Mouse (Mus musculus): ENCODE data around the gene Pigq. TPM values are rescaled to one million over a fixed set of nuclear protein-coding genes. Genes with fewer than 3 reads are reported as not detected.

The Pigq gene
- polyA plus RNA-seq, 1 experiment from 2014 or later, result 60.8 TPM

DNA sequence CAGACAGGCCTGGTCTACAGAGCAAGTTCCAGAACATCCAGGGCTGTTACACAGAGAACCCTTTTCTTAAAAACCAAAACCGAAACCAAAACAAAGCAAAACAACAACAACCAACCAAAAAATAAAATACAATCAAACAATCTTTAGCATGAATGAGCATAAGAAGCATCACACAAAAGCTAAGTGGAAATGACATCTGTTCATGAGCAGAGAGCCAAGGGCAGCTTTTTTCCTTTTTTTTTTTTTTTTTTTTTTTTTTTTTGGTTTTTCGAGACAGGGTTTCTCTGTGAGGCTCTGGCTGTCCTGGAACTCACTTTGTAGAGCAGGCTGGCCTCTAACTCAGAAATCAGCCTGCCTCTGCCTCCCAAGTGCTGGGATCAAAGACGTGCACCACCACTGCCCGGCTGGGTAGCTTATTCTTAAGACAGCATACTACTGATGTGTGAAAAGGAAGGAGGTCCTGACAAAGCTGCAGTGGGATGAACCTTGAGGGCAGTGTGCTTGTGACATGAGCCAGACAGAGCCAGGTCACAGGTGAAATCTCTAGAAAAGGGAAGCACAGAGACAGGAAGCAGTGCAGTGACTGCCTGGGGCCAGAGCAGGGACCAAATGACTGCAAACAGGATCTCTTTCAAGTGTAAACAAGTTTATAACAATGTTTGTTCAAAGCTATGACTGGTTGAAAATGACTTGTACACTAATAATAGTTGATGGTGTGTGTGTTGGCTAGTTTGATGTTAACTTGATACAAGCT is 26.4 kb upstream of the Pigq start:
- H3K9ac ChIP-seq, result no peak overlapping the region
- H3K27me3 ChIP-seq (replicated peaks), result no peaks in the 10 kb centered on the region
- 72% methylated on average over 4 of the region's 4 CpGs for WGBS
- 0 out of 2 replicates have a peak, but pooled peaks cover 7% of the 10 kb centered on the region for H3K4me1 ChIP-seq
- H3K27ac ChIP-seq, result no peak overlapping the region
- ATAC-seq (ENCODE audit: insufficient read depth, low FRiP score, low read depth), result no peak
- no peak overlapping the region for H3K4me2 ChIP-seq
- H3K36me3 ChIP-seq, result no peaks in the 10 kb centered on the region
- no peak overlapping the region for H3K4me3 ChIP-seq (replicated peaks)
- H3K9me3 ChIP-seq, result no peaks in the 10 kb centered on the region

DNA sequence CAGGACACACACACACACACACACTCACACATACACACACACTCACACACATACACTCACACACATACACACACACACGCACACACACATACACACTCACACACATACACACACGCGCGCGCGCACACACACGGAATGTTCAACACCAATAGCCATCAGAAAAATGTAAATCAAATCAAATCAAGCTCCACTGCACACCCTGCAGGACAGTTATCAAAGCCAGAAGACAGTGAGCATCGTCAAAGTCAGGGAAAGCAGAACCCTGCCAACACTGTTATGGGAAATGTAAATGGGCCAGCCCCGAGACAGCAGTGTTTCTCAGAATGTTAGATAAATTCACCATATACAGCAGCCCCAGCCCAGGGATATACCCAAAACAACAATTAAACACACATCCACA is 25.7 kb upstream of the Pigq start:
- H3K4me3 ChIP-seq (replicated peaks), result no peak overlapping the region
- no peaks in the 10 kb centered on the region for H3K27me3 ChIP-seq (replicated peaks)
- no peak overlapping the region for H3K9ac ChIP-seq
- no peaks in the 10 kb centered on the region for H3K36me3 ChIP-seq
- 0 out of 2 replicates have a peak, but pooled peaks cover 7% of the 10 kb centered on the region for H3K4me1 ChIP-seq
- no peaks in the 10 kb centered on the region for H3K9me3 ChIP-seq
- H3K27ac ChIP-seq, result no peak overlapping the region
- no peak overlapping the region for H3K4me2 ChIP-seq
- WGBS, result 89% methylated on average over 9 of the region's 9 CpGs
- ATAC-seq (ENCODE audit: insufficient read depth, low FRiP score, low read depth), result no peak

GRCm38 (mm10) chr17:25968176-25968575 is 23.4 kb upstream of the Pigq start:
- Histone ChIP-seq H3K4me3 (replicated peaks) (no peak overlapping the region), H3K9ac (no peak overlapping the region), H3K4me1 (0 out of 2 replicates have a peak, but pooled peaks cover 7% of the 10 kb centered on the region), H3K27ac (peak overlapping the region; percentile 36; the same call in 1 of the 2 replicates), H3K4me2 (no peak overlapping the region), H3K9me3 (no peaks in the 10 kb centered on the region), H3K36me3 (no peaks in the 10 kb centered on the region), H3K27me3 (replicated peaks) (no peaks in the 10 kb centered on the region)
- 82% methylated on average over 1 of the region's 1 CpGs for WGBS
- peak; percentile 82 for ATAC-seq (ENCODE audit: insufficient read depth, low FRiP score, low read depth)

DNA sequence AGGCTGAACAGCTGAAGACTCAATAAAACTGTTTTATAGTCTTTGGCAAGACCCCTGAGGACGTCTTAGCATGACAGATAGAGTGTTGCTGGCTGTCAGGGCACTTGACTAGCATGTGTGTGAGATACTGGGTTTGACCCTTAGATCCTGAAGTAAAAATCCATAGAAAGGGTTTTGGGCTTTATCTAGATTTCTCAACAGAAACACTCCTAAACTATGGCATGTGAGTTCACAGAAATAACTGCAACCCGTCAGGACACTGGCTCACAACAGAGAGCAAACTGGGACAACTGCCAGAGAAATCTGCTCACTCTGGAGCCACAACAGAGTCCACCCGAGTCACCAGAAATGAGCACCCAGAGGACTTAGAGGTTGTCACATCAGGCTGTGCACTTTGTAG is 22.9 kb upstream of the Pigq start:
- H3K4me2 ChIP-seq, result no peak overlapping the region
- H3K27me3 ChIP-seq (replicated peaks), result no peaks in the 10 kb centered on the region
- H3K9me3 ChIP-seq, result no peaks in the 10 kb centered on the region
- H3K4me1 ChIP-seq, result 0 out of 2 replicates have a peak, but pooled peaks cover 7% of the 10 kb centered on the region
- peak overlapping the region; percentile 36; the same call in 1 of the 2 replicates for H3K27ac ChIP-seq
- no peaks in the 10 kb centered on the region for H3K36me3 ChIP-seq
- ATAC-seq (ENCODE audit: insufficient read depth, low FRiP score, low read depth), result no peak
- WGBS, result 46% methylated on average over 3 of the region's 3 CpGs
- H3K4me3 ChIP-seq (replicated peaks), result no peak overlapping the region
- no peak overlapping the region for H3K9ac ChIP-seq

DNA sequence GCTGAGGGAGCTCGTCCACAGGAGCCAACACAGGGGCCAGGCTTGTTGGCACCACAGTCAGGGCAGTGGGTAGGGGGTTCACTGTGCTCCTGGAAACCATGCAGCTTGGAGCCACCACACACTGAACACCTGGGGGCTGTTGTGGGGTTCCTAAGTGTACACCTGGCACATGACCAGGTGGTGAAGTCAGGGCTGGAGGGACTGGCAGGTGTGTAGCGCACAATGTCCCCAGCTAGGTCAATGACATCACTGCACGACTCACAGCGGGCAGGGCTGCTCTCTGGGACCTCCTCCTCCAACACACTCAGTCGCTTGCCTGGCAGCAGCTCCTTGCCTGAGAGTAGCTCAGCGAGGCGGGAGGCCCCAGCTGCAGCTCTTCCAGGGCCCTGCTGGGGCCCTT is 19.5 kb upstream of the Pigq start:
- H3K36me3 ChIP-seq, result peaks cover 18% of the 10 kb centered on the region; the same call in 1 of the 2 replicates
- no peak overlapping the region for H3K27ac ChIP-seq
- no peak overlapping the region for H3K4me2 ChIP-seq
- WGBS, result 80% methylated on average over 7 of the region's 7 CpGs
- 0 out of 2 replicates have a peak, but pooled peaks have one; percentile 10 for ATAC-seq (ENCODE audit: insufficient read depth, low FRiP score, low read depth)
- H3K9ac ChIP-seq, result no peak overlapping the region
- no peaks in the 10 kb centered on the region for H3K27me3 ChIP-seq (replicated peaks)
- H3K4me1 ChIP-seq, result 0 out of 2 replicates have a peak, but pooled peaks cover 7% of the 10 kb centered on the region
- no peak overlapping the region for H3K4me3 ChIP-seq (replicated peaks)
- H3K9me3 ChIP-seq, result no peaks in the 10 kb centered on the region

DNA sequence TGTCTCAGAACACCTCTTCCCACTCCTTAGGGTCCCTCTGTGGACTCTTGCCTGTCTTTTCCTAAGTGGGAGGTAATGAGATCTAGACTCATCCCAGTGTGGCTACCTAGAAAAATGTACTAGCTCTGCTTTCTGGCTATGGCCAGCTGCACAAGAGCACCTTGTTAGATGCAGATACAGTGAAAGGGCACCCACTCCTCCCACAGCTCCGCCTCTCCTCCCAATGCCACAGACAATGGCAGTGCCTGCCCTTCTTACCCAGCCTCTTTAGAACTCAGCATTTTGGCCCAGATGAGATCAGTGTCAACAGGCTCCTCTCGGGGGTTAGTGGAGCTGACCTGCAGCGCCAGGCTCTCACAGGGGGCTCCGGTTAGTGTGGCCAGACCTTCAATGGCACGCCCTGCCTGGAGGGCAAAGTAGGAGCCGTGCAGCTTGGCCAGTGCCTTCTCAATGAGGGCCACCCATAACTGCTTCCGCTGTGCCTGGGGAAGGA is 17.7 kb upstream of the Pigq start:
- Histone ChIP-seq H3K4me1 (0 out of 2 replicates have a peak, but pooled peaks cover 1% of the 10 kb centered on the region), H3K27ac (no peak overlapping the region), H3K9ac (no peak overlapping the region), H3K9me3 (no peaks in the 10 kb centered on the region), H3K36me3 (peaks cover 18% of the 10 kb centered on the region; the same call in 1 of the 2 replicates), H3K27me3 (replicated peaks) (no peaks in the 10 kb centered on the region), H3K4me3 (replicated peaks) (no peak overlapping the region), H3K4me2 (no peak overlapping the region)
- WGBS, result 88% methylated on average over 7 of the region's 7 CpGs
- no peak for ATAC-seq (ENCODE audit: insufficient read depth, low FRiP score, low read depth)

DNA sequence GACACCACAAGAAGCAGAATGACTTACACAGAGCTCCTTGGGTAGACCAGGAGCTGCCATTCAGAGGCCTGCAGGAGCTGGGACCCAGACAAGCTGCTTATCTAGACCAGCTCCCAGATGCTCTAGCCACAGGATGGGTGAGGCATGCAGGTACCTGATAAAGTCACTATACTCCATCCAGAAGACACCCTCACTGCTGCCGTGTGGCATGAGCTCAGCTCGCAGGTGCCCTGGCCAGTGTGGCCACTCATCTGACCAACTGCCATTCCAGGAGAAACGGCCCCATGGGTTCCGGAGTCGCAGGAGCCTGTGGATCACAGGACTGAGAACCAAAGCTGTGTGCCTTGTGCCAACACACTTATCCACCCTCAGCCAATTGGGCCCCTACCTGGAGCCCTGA is 16.8 kb upstream of the Pigq start:
- WGBS, result 89% methylated on average over 5 of the region's 5 CpGs
- Histone ChIP-seq H3K9ac (no peak overlapping the region), H3K36me3 (peaks cover 18% of the 10 kb centered on the region; the same call in 1 of the 2 replicates), H3K4me2 (no peak overlapping the region), H3K27me3 (replicated peaks) (no peaks in the 10 kb centered on the region), H3K27ac (no peak overlapping the region), H3K4me1 (no peaks in the 10 kb centered on the region), H3K4me3 (replicated peaks) (no peak overlapping the region), H3K9me3 (no peaks in the 10 kb centered on the region)
- peak; percentile 85 for ATAC-seq (ENCODE audit: insufficient read depth, low FRiP score, low read depth)

GRCm38 (mm10) chr17:25959630-25960467 is 15.1 kb upstream of the Pigq start:
- Histone ChIP-seq H3K4me1 (no peaks in the 10 kb centered on the region), H3K27me3 (replicated peaks) (no peaks in the 10 kb centered on the region), H3K36me3 (peaks cover 18% of the 10 kb centered on the region; the same call in 1 of the 2 replicates), H3K4me3 (replicated peaks) (no peak overlapping the region), H3K4me2 (no peak overlapping the region), H3K9me3 (no peaks in the 10 kb centered on the region), H3K9ac (no peak overlapping the region), H3K27ac (no peak overlapping the region)
- ATAC-seq (ENCODE audit: insufficient read depth, low FRiP score, low read depth), result no peak
- 88% methylated on average over 23 of the region's 23 CpGs for WGBS

- no peak overlapping the region for H3K4me3 ChIP-seq (replicated peaks)
- H3K4me1 ChIP-seq, result no peaks in the 10 kb centered on the region
- H3K9me3 ChIP-seq, result no peaks in the 10 kb centered on the region
- peaks cover 18% of the 10 kb centered on the region; the same call in 1 of the 2 replicates for H3K36me3 ChIP-seq
- H3K4me2 ChIP-seq, result no peak overlapping the region
- H3K27ac ChIP-seq, result no peak overlapping the region
- whole genome bisulfite sequencing, result 91% methylated on average over 11 of the region's 11 CpGs
- no peak overlapping the region for H3K9ac ChIP-seq
- no peak for ATAC-seq (ENCODE audit: insufficient read depth, low FRiP score, low read depth)
- H3K27me3 ChIP-seq (replicated peaks), result no peaks in the 10 kb centered on the region
Observed at GRCm38 (mm10) chr17:25958771-25959494, 14.2 kb upstream of the Pigq start.

DNA sequence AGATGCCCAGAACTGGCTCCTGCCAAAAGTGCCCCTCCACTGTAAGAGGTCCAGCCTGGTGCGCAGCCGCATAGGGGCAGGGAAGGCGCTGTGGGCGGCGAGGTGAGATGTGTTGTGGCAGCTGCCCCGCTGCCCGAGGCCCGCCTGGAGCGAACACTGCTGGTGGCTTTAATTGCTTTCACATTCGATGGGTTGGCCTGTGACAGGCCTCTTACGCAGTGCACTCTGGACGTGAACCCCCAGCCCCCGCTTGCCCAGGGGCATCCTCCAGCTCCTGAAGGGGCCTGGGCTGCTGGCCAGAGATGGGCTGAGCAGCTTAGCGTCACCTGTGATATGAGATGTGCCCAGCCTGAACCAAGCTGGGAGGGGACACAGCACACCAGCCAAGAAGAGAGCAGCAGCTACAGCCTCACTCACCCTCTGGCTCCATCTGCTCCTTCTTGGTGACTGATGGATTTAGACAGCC is 12.9 kb upstream of the Pigq start:
- no peaks in the 10 kb centered on the region for H3K4me1 ChIP-seq
- WGBS, result 85% methylated on average over 14 of the region's 14 CpGs
- H3K4me3 ChIP-seq (replicated peaks), result no peak overlapping the region
- no peak for ATAC-seq (ENCODE audit: insufficient read depth, low FRiP score, low read depth)
- no peaks in the 10 kb centered on the region for H3K9me3 ChIP-seq
- peaks cover 18% of the 10 kb centered on the region; the same call in 1 of the 2 replicates for H3K36me3 ChIP-seq
- H3K4me2 ChIP-seq, result no peak overlapping the region
- H3K27ac ChIP-seq, result no peak overlapping the region
- peaks cover 11% of the 10 kb centered on the region for H3K27me3 ChIP-seq (replicated peaks)
- no peak overlapping the region for H3K9ac ChIP-seq

DNA sequence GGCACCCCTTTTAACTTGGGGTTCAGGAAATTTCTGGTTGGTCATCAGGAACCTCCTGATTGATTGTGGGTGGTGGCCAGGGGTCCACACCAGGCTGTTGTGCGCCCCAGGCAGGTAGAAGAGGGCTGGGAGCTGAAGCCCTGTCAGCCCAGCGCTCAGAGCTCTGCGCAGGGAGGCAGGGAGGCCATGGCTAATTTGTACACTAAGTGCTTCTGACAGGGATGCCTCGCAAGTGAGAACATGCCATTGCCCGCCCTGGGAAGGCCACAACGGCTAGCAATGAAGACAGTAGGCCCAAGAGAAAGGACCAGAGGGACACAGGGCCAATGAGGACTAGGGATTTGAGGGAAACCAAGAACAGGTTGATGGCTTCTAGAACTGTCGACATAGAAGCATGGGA is 11.9 kb upstream of the Pigq start:
- 77% methylated on average over 7 of the region's 7 CpGs for WGBS

More for the DNA sequence above, 11.9 kb upstream of the Pigq start:
- Histone ChIP-seq H3K9ac (no peak overlapping the region), H3K27me3 (replicated peaks) (peaks cover 21% of the 10 kb centered on the region), H3K27ac (no peak overlapping the region), H3K4me2 (no peak overlapping the region), H3K4me1 (peaks cover 5% of the 10 kb centered on the region), H3K36me3 (peaks cover 16% of the 10 kb centered on the region; the same call in 1 of the 2 replicates), H3K9me3 (no peaks in the 10 kb centered on the region), H3K4me3 (replicated peaks) (no peak overlapping the region)
- no peak for ATAC-seq (ENCODE audit: insufficient read depth, low FRiP score, low read depth)

All from stomach, embryonic 15.5 days (tissue).